Mouse (Mus musculus) ES-E14 (cell line): ENCODE data around the gene Il4i1. TPM values are rescaled to one million over a fixed set of nuclear protein-coding genes. Genes with fewer than 3 reads are reported as not detected.

Experiments used
- DNase-seq: peaks from one replicate; pipeline ENCODE4 v3.0.0-alpha.2; 2013; ENCODE audit warnings: low read depth, low spot score
- H3K27ac ChIP-seq: 2 replicates; pipeline ENCODE4 v1.5.1; 2012; ENCODE audit warnings: low read depth, mild to moderate bottlenecking, low read length, moderate library complexity, mixed read lengths; ENCODE audit not compliant: poor library complexity, insufficient read depth, severe bottlenecking
- H3K36me3 ChIP-seq: 2 replicates; pipeline ENCODE4 v1.6.1; 2012; ENCODE audit warnings: mild to moderate bottlenecking, low read length, moderate library complexity, mixed read lengths; ENCODE audit not compliant: control insufficient read depth, poor library complexity, insufficient read depth, severe bottlenecking
- H3K4me1 ChIP-seq, 2 experiments: fragments of 150-350 bp in 1 of 2; sonication (generic) in 1 of 2; 2 replicates each; pipeline ENCODE4 v1.6.1; 2012; ENCODE audit warnings: low read length in 2 of 2, mild to moderate bottlenecking in 1 of 2, mixed read lengths in 1 of 2; ENCODE audit not compliant: control insufficient read depth in 2 of 2, insufficient read depth in 2 of 2, poor library complexity in 1 of 2
- H3K4me3 ChIP-seq, 2 experiments: fragments of 150-350 bp in 1 of 2; sonication (generic) in 1 of 2; 2 replicates each; pipeline ENCODE4 v1.5.1; 2012; ENCODE audit warnings: low read length in 2 of 2, low read depth in 1 of 2, mild to moderate bottlenecking in 1 of 2, mixed read lengths in 1 of 2; ENCODE audit not compliant: insufficient read depth in 1 of 2, poor library complexity in 1 of 2, severe bottlenecking in 1 of 2
- H3K9ac ChIP-seq: 2 replicates; pipeline ENCODE4 v1.6.1; 2012; ENCODE audit warnings: low read depth, mild to moderate bottlenecking, low read length, mixed read lengths; ENCODE audit not compliant: poor library complexity, insufficient read depth, severe bottlenecking
- H3K9me3 ChIP-seq: fragments of 150-350 bp; sonication (generic); 2 replicates; pipeline ENCODE4 v1.6.1; 2012; ENCODE audit warnings: low read depth, mild to moderate bottlenecking, low read length; ENCODE audit not compliant: control insufficient read depth, insufficient read depth
- CHD2 ChIP-seq: IDR thresholded peaks from 2 replicates; pipeline ENCODE4 v1.6.1; 2014; ENCODE audit warnings: mild to moderate bottlenecking, low read depth, low read length, inconsistent platforms
- HCFC1 ChIP-seq: IDR thresholded peaks from 2 replicates; pipeline ENCODE4 v1.6.1; 2012; ENCODE audit warnings: low read length, inconsistent platforms, borderline replicate concordance; ENCODE audit not compliant: insufficient read depth
- MAFK ChIP-seq: IDR thresholded peaks from 2 replicates; pipeline ENCODE4 v1.6.1; 2014; ENCODE audit warnings: mild to moderate bottlenecking, low read depth, low read length, inconsistent platforms; ENCODE audit not compliant: insufficient read depth
- ZC3H11A ChIP-seq: IDR thresholded peaks from 2 replicates; pipeline ENCODE4 v1.6.1; 2012; ENCODE audit warnings: low read depth, mild to moderate bottlenecking, inconsistent platforms, low read length, borderline replicate concordance
- ZNF384 ChIP-seq: IDR thresholded peaks from 2 replicates; pipeline ENCODE4 v1.6.1; 2012; ENCODE audit warnings: low read depth, low read length, inconsistent platforms
- in situ Hi-C, 2 experiments: fragments of 600-800 bp; cut with MboI; formaldehyde crosslinking; loops; one replicate each; pipeline ENCODE4 v1.15.1; 2025; ENCODE audit warnings: low sequenced_read_pairs in 2 of 2, inconsistent platforms in 1 of 2; ENCODE audit not compliant: unreplicated experiment in 2 of 2
- total RNA-seq: library from RNA; depleted of rRNA; stranded (reverse); fragments of 300-350 nt; gene quantifications from 2 replicates; pipeline ENCODE4 v1.2.3, GENCODE M21; 2012

The Il4i1 gene
- total RNA-seq, 1 experiment = 4.8 TPM

GRCm38 (mm10) chr7:44845006-44845405, 28.8 kb downstream of the Il4i1 start:
- peaks cover 44% of the 10 kb centered on the region for H3K36me3 ChIP-seq

GRCm38 (mm10) chr7:44846804-44847203, 30.6 kb downstream of the Il4i1 start:
- no peak overlapping the region for H3K27ac ChIP-seq
- TF ChIP-seq CHD2 = no peak
- no peak for TF ChIP-seq MAFK
- no peak for TF ChIP-seq ZNF384
- TF ChIP-seq ZC3H11A = no peak
- no peak for TF ChIP-seq HCFC1
- H3K36me3 ChIP-seq = peaks cover 36% of the 10 kb centered on the region
- DNase-seq = no peak
- no peaks in the 10 kb centered on the region for H3K9me3 ChIP-seq
- H3K4me3 ChIP-seq = no peak overlapping the region
- in situ Hi-C loops = no loop called here
- peaks cover 0 to 10% of the 10 kb centered on the region in 2 experiments; a peak in 1 of 4 replicates for H3K4me1 ChIP-seq
- H3K9ac ChIP-seq = no peak overlapping the region

More at GRCm38 (mm10) chr7:44845006-44845405, 28.8 kb downstream of the Il4i1 start:
- Histone ChIP-seq H3K27ac (no peak overlapping the region), H3K9me3 (no peaks in the 10 kb centered on the region), H3K9ac (no peak overlapping the region), H3K4me3 (no peak overlapping the region), H3K4me1 (peaks cover 0 to 8% of the 10 kb centered on the region in 2 experiments; a peak in 1 of 4 replicates)
- DNase-seq = no peak
- in situ Hi-C loops = no loop called here
- TF ChIP-seq ZC3H11A (no peak), HCFC1 (no peak), MAFK (no peak), CHD2 (no peak), ZNF384 (no peak)

- no peak overlapping the region for H3K27ac ChIP-seq
- no peak for DNase-seq
- H3K4me1 ChIP-seq = peaks cover 0 to 14% of the 10 kb centered on the region in 2 experiments; a peak in 1 of 4 replicates
- H3K9me3 ChIP-seq = no peaks in the 10 kb centered on the region
- TF ChIP-seq ZC3H11A = no peak
- H3K9ac ChIP-seq = peak overlapping the region; percentile 30; the same call in 1 of the 2 replicates
- H3K4me3 ChIP-seq = peak overlapping the region; percentile 85 to 86
- in situ Hi-C loops = no loop called here
- H3K36me3 ChIP-seq = peaks cover 36% of the 10 kb centered on the region
Measured at GRCm38 (mm10) chr7:44847772-44848171, 31.6 kb downstream of the Il4i1 start.

GRCm38 (mm10) chr7:44848561-44849415, 32.6 kb downstream of the Il4i1 start, which contains the start of the genes Akt1s1 and Tbc1d17:
Gene Akt1s1, plus strand, starts transcription at chr7:44848991.
Gene Tbc1d17, minus strand, starts transcription at chr7:44849079.
- peaks cover 0 to 22% of the 10 kb centered on the region in 2 experiments; a peak in 2 of 4 replicates for H3K4me1 ChIP-seq
- H3K9ac ChIP-seq = peak within 1 kb of the TSS; percentile 93
- in situ Hi-C loops = no loop called here
- peaks cover 28% of the 10 kb centered on the region for H3K36me3 ChIP-seq
- peak within 1 kb of the TSS; percentile 85 to 86 for H3K4me3 ChIP-seq
- TF ChIP-seq MAFK = no peak
- no peak for TF ChIP-seq CHD2
- no peak for TF ChIP-seq ZNF384
- TF ChIP-seq HCFC1 = peak; percentile 77
- H3K27ac ChIP-seq = peak within 1 kb of the TSS; percentile 97
- peak; percentile 97 for DNase-seq
- H3K9me3 ChIP-seq = no peaks in the 10 kb centered on the region
